Mouse (Mus musculus): ENCODE data around the gene Dgcr8.

DNA sequence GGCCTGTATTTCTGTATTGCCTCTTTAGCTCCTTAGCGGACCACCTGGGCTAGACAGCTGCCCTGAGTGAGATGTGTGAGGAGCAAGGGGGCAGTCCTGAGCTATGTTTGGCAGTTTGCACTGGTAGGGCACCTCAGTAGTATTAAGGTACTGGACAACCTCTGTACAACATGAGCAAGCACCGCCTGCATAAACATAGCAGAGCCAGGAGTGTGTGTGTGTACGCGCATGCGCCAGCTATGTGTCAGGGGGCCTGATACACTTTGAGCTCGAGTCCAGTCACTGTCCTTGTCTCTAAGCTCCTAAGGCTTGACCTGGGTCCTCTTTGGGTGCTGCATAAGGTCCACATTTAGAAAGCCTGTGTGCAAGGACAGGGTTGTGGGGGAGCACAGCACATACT lies 58.4 kb downstream of the Dgcr8 start:
- TF ChIP-seq CTCF (IDR thresholded peaks at IDR 0.05; ENCODE audit: insufficient read depth, low read length) (no peak), POLR2A (IDR thresholded peaks at IDR 0.05; ENCODE audit: borderline replicate concordance, extremely low read depth, low read depth, low read length) (no peak)

Measured in lung, adult 2 months (tissue).